Mouse (Mus musculus) embryonic facial prominence, embryonic 10.5 days (tissue): ENCODE data around the gene Adam17. TPM values are rescaled to one million over a fixed set of nuclear protein-coding genes. Genes with fewer than 3 reads are reported as not detected.
A peak's percentile ranks its signal among the peaks of the same experiment; 100 is the strongest.

ENCODE experiments used
- DNase-seq: peaks from one replicate; pipeline ENCODE4 v3.0.0-alpha.2; 2017; ENCODE audit warnings: low spot score
- H3K27ac ChIP-seq: fragments of 300-500 bp; sonication (generic); replicated peaks from 2 replicates; pipeline ENCODE4 v1.5.1; 2016; ENCODE audit warnings: mild to moderate bottlenecking
- H3K27me3 ChIP-seq: fragments of 300-500 bp; sonication (generic); replicated peaks from 2 replicates; pipeline ENCODE4 v1.6.1; 2016; ENCODE audit warnings: low read depth, mild to moderate bottlenecking; ENCODE audit not compliant: poor library complexity, severe bottlenecking
- H3K36me3 ChIP-seq: fragments of 300-500 bp; sonication (generic); replicated peaks from 2 replicates; pipeline ENCODE4 v1.6.1; 2016; ENCODE audit warnings: mild to moderate bottlenecking, moderate library complexity
- H3K4me1 ChIP-seq: fragments of 300-500 bp; sonication (generic); 2 replicates; pipeline ENCODE4 v1.6.1; 2016
- H3K4me3 ChIP-seq: fragments of 300-500 bp; sonication (generic); 2 replicates; pipeline ENCODE4 v1.5.1; 2016; ENCODE audit warnings: mild to moderate bottlenecking, moderate library complexity
- H3K9me3 ChIP-seq: fragments of 300-500 bp; sonication (generic); 2 replicates; pipeline ENCODE4 v1.6.1; 2016; ENCODE audit warnings: mild to moderate bottlenecking
- WGBS: fragments of 180-500 bp; shearing (Covaris S2); methylation state at CpG from one replicate; pipeline ENCODE4 v1.1.7; 2016; 5-methylcytosine and 5-hydroxymethylcytosine counted together
- polyA plus RNA-seq: library from polyadenylated mRNA; unstranded; fragments of >200 nt; fragmentation: Nextera tagmentation; extraction: Ambion mirVana; gene quantifications from 2 replicates; pipeline ENCODE4 v1.2.1, GENCODE M21; 2016

The Adam17 gene
- polyA plus RNA-seq, 1 experiment from 2014 or later: 42.3 TPM

GRCm38 (mm10) chr12:21289651-21290050, 83.8 kb downstream of the Adam17 start:
- WGBS: 87% methylated on average over 6 of the region's 6 CpGs
- DNase-seq: no peak
- Histone ChIP-seq H3K4me1 (peaks cover 19% of the 10 kb centered on the region), H3K27ac (no peak overlapping the region), H3K36me3 (peaks cover 63% of the 10 kb centered on the region), H3K9me3 (no peaks in the 10 kb centered on the region), H3K4me3 (no peak overlapping the region), H3K27me3 (no peaks in the 10 kb centered on the region)

GRCm38 (mm10) chr12:21288716-21289395, 84.6 kb downstream of the Adam17 start:
- no peak overlapping the region for H3K27ac ChIP-seq
- 94% methylated on average over 3 of the region's 3 CpGs for WGBS
- H3K9me3 ChIP-seq: no peaks in the 10 kb centered on the region
- peaks cover 19% of the 10 kb centered on the region for H3K4me1 ChIP-seq
- DNase-seq: no peak
- H3K36me3 ChIP-seq: peaks cover 55% of the 10 kb centered on the region
- no peaks in the 10 kb centered on the region for H3K27me3 ChIP-seq
- no peak overlapping the region for H3K4me3 ChIP-seq

GRCm38 (mm10) chr12:21286712-21287650, 86.5 kb downstream of the Adam17 start:
- peak overlapping the region; percentile 87 for H3K4me3 ChIP-seq
- DNase-seq: no peak
- H3K27ac ChIP-seq: peak overlapping the region; percentile 92

GRCm38 (mm10) chr12:21286243-21286622, 87.2 kb downstream of the Adam17 start, which contains the start of gene Itgb1bp1:
Itgb1bp1 (minus strand) TSS chr12:21286284.
- WGBS: under 1% methylated on average over 28 of the region's 28 CpGs
- Histone ChIP-seq H3K9me3 (no peaks in the 10 kb centered on the region), H3K4me3 (peak within 1 kb of the TSS; percentile 87), H3K4me1 (peaks cover 19% of the 10 kb centered on the region), H3K27ac (peak within 1 kb of the TSS; percentile 92), H3K27me3 (no peaks in the 10 kb centered on the region), H3K36me3 (peaks cover 29% of the 10 kb centered on the region)
- DNase-seq: peak; percentile 98

More at GRCm38 (mm10) chr12:21286712-21287650, 86.5 kb downstream of the Adam17 start:
- H3K4me1 ChIP-seq: peaks cover 19% of the 10 kb centered on the region
- H3K9me3 ChIP-seq: no peaks in the 10 kb centered on the region
- H3K27me3 ChIP-seq: no peaks in the 10 kb centered on the region
- 37% methylated on average over 18 of the region's 18 CpGs for WGBS
- H3K36me3 ChIP-seq: peaks cover 36% of the 10 kb centered on the region

GRCm38 (mm10) chr12:21285508-21286242, 87.8 kb downstream of the Adam17 start:
- under 1% methylated on average over 47 of the region's 47 CpGs for WGBS
- Histone ChIP-seq H3K4me1 (peaks cover 19% of the 10 kb centered on the region), H3K9me3 (no peaks in the 10 kb centered on the region), H3K36me3 (peaks cover 23% of the 10 kb centered on the region), H3K27me3 (no peaks in the 10 kb centered on the region), H3K27ac (peak overlapping the region; percentile 92), H3K4me3 (peak overlapping the region; percentile 87)
- no peak for DNase-seq

- Histone ChIP-seq H3K27me3 (no peaks in the 10 kb centered on the region), H3K27ac (peak within 1 kb of the TSS; percentile 92), H3K36me3 (peaks cover 15% of the 10 kb centered on the region), H3K4me1 (peaks cover 19% of the 10 kb centered on the region), H3K9me3 (no peaks in the 10 kb centered on the region), H3K4me3 (peak within 1 kb of the TSS; percentile 87)
- no peak for DNase-seq
- 50% methylated on average over 11 of the region's 11 CpGs for WGBS
Observed at GRCm38 (mm10) chr12:21284761-21285441, 88.5 kb downstream of the Adam17 start, which contains the start of gene Cpsf3. Cpsf3 (plus strand) TSS chr12:21285391.

- no peak for DNase-seq
- Histone ChIP-seq H3K27me3 (no peaks in the 10 kb centered on the region), H3K36me3 (peaks cover 19% of the 10 kb centered on the region), H3K9me3 (no peaks in the 10 kb centered on the region), H3K4me1 (no peaks in the 10 kb centered on the region), H3K4me3 (no peak overlapping the region), H3K27ac (no peak overlapping the region)
- 91% methylated on average over 1 of the region's 1 CpGs for WGBS
Observed at GRCm38 (mm10) chr12:21277352-21277864, 96.0 kb downstream of the Adam17 start.

- Histone ChIP-seq H3K4me3 (no peak overlapping the region), H3K27me3 (no peaks in the 10 kb centered on the region), H3K4me1 (no peaks in the 10 kb centered on the region), H3K9me3 (no peaks in the 10 kb centered on the region), H3K36me3 (peaks cover 48% of the 10 kb centered on the region), H3K27ac (no peak overlapping the region)
- DNase-seq: no peak
- 85% methylated on average over 7 of the region's 7 CpGs for WGBS
Observed at GRCm38 (mm10) chr12:21274446-21274845, 99.0 kb downstream of the Adam17 start.

Other genes starting within 250 kb of the Adam17 start
- 130 and 142 TPM in 2 replicates for gene Cpsf3, start 88.2 kb downstream of the Adam17 start, polyA plus RNA-seq
- 37.8 and 45.6 TPM in 2 replicates for gene Itgb1bp1, start 87.3 kb downstream of the Adam17 start, polyA plus RNA-seq
- gene Iah1, start 57.2 kb downstream of the Adam17 start, polyA plus RNA-seq: 43.0 and 46.1 TPM in 2 replicates
- gene Ywhaq, start 44.0 kb upstream of the Adam17 start, polyA plus RNA-seq: 1,000 and 1,033 TPM in 2 replicates